Mouse (Mus musculus) heart, adult 11 months (tissue): Measurements from ENCODE around the gene Fam19a2.

Experiments used
- DNase-seq: peaks from one replicate; pipeline ENCODE4 v3.0.0; 2022

The Fam19a2 gene

GRCm38 (mm10) chr10:123752755-123753154 lies 489.0 kb downstream of the Fam19a2 start:
- DNase-seq: peak; percentile 66

- no peak for DNase-seq
These were observed 490.2 kb downstream of the Fam19a2 start for GRCm38 (mm10) chr10:123753996-123754395.

- DNase-seq: no peak
These were observed 525.6 kb downstream of the Fam19a2 start for GRCm38 (mm10) chr10:123789374-123789773.
